Mouse (Mus musculus): ENCODE results near the gene Tmem151b.

Tmem151b gene

DNA sequence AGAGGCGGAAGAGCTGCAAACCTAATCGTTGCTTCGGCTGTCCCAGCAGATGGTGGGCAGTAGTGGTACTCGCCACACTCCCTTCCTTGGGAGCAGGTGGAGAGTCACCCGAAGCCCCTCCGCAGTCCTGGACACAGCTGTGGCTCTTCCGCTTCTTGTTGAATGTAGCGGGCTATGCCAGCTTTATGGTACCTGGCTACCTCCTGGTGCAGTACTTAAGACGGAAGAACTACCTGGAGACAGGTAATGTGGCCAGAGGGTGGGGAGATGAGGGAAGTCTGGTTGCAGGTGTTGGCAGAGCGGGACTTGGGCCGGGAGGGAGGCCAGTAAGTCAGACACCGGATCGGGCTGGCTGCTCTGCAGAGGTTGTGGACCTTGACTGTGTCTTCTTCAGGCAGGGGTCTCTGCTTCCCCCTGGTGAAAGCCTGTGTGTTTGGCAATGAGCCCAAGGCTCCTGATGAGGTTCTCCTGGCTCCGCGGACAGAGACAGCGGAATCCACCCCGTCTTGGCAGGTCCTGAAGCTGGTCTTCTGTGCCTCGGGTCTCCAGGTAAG lies 15.1 kb upstream of the Tmem151b start:
- DNase-seq (ENCODE audit: low spot score), result no peak

DNA sequence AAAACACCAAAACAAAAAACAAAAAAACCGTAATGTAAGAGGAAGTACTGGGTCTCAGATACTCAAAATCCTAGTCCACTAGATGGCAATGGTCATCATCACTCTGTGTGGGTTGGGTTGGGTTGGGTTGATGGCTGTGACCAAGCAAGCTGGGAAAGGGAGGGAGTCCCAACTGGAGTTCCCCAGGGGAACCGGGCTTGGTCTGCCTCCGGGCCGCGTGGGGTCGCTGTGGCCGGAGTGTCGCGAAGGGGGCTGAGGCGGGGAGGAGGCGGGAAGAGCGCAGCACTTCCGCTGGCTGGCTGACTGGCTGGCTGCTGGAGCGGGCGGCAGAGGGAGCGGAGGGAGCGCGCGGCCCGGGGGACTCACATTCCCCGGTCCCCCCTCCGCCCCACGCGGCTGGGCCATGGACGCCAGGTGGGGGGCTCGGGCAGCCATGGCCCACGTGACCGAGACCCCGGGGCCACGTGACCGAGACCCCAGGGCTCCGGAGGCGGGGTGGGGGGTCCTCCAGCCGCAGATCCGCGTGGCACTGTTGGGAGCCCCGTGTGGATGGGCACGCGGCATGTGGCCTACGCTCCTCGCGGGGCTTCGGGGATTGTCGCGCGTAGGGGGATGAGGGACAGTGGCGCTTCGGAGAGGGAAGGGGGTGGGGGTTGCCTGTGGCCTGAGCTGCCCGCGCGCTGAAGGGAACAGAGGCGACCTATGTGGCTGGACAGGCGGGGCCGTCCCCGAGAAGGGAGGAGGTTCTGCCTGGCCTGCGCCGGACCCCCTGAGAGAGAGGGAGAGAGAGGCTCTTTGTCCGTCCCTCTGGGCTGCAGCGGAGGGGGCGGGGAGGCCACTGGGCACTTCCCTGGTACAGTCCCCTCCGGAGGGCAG lies 14.4 kb upstream of the Tmem151b start, which contains the start of gene Slc35b2:
TSS of gene Slc35b2 (plus strand) at position 220 of the 876 bp plus-strand sequence.
- no peak for DNase-seq (ENCODE audit: low spot score)

DNA sequence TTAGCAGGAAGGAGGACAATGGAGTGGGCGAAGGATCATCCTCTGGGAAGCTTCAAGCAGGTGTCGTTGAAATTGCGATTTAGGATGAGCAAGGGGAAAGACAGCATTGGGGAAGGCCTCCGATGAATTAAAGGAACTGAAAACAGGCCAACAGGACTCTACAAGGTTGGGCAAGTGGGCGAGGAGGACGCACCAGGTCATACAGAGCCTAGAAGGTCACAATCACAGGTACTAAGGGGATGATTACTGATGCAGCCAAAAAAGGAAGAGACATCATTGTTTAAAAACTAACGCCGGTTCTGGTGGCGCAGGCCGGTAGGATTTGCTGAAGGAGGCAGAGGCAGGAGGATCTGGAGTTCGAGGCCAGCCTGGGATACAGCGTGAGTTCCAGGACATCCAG lies 13.7 kb upstream of the Tmem151b start:
- no peak for DNase-seq (ENCODE audit: low spot score)

DNA sequence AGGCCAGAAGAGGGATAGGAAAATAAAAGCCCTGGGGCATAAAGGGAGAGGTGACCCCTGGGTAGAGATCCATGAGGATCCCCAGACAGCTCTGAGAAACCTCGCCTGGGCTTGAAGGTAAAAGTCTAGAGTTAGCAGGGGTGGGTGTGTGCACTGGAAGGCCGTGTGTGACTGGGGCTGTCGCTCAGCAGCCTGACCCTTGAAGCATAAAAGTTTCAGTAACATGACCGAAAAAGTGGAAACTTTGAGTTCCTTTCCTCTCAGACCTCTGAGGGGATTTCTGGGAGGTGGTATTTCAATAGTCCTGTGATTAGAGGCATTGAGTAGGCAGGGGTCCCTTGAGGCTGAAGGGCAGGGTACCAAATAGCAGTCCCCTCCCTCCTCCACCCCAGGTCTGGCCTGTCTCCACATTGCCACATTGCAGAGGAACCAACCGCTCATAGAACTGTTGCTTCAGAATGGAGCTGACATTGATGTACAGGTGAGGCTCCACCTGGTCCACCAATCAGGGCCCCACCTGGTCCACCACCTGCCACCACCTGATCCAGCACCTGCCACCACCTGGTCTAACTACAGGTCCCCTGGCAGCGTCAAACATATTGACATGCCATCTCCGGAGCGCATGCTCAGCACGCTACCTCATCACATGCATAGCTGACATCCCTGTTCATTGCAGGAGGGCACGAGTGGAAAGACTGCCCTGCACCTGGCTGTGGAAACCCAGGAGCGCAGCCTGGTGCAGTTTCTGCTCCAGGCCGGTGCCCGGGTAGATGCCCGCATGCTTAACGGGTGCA lies 10.5 kb upstream of the Tmem151b start:
- DNase-seq (ENCODE audit: low spot score), result no peak

- no peak for DNase-seq (ENCODE audit: low spot score)
These were observed 8.8 kb upstream of the Tmem151b start for GRCm38 (mm10) chr17:45557998-45558862.

- DNase-seq (ENCODE audit: low spot score), result no peak
These were observed 7.9 kb upstream of the Tmem151b start for GRCm38 (mm10) chr17:45557246-45557824.

- no peak for DNase-seq (ENCODE audit: low spot score)
These were observed 7.2 kb upstream of the Tmem151b start for GRCm38 (mm10) chr17:45556514-45557245.

- DNase-seq (ENCODE audit: low spot score), result no peak
These were observed 6.6 kb upstream of the Tmem151b start for GRCm38 (mm10) chr17:45556107-45556489.

- peak; percentile 66 for DNase-seq (ENCODE audit: low spot score)
These were observed 6.1 kb upstream of the Tmem151b start, which contains the start of gene Nfkbie for GRCm38 (mm10) chr17:45555452-45556106. Gene Nfkbie, plus strand, starts transcription at chr17:45555703.

- DNase-seq (ENCODE audit: low spot score), result no peak
These were observed 4.9 kb upstream of the Tmem151b start for GRCm38 (mm10) chr17:45554420-45554819.

- no peak for DNase-seq (ENCODE audit: low spot score)
These were observed 3.6 kb upstream of the Tmem151b start for GRCm38 (mm10) chr17:45553065-45553464.

DNA sequence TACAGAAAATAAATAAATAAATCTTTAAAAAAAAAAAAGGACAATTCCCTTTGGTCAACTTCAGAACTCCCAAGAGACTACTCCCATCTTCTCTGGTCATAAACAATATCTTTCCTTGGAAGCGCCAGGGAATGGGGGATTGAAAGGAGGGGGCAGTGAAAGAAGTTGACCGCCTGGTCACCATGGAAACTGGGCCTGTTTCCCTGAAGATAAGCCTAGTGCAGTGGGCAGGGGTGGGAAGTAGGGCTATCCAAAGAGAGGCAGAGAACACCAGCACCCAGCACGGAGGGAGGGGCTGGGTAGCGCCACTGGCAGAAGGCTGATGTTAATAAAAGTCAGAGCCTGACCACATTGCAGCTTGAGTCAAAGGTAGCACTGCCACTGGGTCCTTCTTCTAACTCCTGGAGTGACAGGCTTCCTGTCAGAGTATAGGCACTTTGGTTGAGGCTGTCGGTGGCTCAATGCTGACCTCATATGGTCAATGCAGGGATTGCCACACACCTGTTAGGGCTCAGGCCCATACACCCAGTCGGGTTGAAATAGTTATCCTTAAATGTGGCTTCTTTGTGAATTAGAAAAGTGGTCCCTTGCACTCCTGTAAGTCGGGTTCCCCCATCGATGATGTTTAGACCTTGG lies 2.5 kb upstream of the Tmem151b start:
- DNase-seq (ENCODE audit: low spot score), result peak; percentile 81

DNA sequence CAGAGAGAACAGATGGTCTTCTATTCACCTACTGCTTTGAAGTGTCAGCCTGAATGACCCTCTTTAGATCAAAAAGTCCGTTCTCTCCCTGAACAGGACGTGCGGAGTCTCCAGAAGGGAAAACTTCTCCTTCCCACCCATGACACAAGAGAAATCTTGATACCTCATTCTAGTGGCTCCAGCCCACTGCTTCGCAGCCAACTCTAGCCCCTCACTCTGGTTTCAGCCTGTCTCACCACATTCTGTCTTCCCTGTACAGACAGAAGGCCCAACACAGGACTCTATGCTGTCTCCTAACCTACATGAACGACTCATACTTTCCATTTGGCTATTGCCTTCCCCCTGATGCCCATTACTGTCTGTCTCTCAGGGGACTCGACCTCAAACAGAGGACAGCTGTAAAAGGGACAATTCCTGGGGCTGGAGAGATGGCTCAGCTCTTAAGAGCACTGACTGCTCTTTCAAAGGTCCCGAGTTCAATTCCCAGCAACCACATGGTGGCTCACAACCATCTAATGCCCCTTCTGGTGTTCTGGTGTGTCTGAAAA lies 1.8 kb upstream of the Tmem151b start:
- no peak for DNase-seq (ENCODE audit: low spot score)

DNA sequence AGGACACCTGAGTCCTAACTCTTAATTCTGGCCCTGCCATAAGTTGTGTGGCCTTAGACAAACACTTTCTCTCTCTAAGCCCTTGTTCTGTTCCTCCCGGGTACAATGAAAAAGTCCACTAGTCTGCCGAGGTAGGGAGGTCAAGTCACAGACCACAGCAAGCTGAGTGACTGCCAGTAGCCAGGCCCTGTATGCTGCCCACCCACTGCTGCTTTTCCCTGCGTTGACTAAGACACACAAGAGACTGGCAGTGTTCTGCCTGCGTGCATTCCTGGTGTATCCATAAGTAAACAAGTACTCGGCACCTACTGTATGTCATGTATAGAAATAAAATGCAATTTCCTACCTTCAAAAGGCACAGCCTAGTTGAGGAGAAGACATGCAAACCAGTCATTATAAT lies 776 bp upstream of the Tmem151b start:
- no peak for DNase-seq (ENCODE audit: low spot score)

DNA sequence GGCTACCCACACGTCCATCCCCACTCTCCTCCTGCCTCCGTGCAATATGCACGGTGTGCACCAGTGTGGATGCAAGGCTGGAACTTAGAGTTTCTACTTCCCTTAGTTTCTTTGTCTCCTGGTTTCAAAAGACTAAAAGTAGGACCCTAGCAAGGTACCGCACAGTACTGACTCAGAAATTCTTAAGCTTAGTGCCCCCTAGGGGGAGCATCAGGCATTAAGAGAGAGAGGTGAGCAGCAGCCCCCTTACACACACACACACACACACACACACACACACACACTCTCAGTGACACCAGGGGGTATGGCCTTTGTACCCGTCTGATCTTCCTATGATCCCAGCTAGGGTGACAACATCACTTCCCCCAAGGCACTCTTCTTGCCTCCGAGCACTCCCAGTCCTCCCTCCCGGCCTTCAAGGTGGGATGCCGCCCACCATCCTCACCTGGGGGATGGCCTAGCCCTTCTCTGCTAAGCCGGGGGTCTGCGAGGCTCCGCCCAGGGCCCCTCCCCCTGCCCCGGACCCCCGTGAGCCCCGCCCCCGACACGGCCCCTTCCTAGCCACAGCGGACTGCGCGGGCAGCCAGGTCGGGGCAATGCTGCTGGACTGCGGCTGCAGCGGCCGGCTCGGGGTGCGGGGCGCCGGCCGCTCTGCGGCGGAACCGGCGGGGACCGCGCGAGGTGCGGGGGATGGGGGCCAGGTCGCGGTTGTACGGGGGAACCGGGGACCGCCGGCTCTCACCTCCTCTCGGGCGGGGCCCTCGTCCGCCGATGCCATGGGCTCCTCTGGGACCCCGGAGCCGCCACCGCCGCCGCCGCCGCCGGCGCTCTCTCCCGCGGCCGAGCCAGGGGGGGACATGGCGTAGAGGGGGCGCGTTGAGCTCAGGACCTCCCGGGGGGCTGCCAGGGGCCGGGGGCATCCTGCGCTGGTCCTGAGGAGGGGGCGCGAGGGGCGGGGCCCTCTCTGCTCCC lies 650 bp downstream of the Tmem151b start:
- DNase-seq (ENCODE audit: low spot score), result no peak

DNA sequence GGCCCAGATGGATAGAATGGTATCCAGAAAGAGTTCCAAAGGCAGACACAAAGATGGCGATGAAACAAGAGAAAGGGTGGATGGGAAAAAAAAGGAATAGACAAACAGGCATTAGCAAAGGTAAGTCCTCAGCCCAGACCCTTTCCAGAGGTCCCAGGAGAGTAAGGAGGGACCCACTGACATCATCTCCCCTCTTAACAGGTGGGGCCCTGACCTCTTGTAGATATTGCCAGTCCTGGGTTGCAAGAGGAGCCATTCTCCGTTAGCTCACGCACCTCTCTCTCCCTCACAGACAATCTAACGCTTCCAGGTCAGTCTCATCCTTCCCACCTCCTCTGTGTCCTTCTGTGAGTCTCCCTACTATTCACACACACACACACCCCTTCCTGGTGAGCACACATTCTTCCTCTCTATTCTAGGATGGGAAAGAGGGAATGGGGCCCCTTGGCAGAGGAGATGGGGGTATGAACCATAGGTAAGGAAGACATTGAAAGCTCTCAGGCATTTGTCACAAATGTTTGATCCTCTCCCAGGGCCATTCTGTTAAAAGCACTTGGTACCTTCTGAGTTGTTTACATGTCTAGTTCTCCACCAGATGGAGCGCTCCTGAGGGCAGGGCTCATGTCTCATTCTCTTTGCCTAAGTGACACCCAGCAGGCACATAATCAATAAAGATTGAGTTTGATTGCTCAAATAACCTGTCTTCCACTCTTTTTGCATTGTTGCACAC lies 1.9 kb downstream of the Tmem151b start:
- no peak for DNase-seq (ENCODE audit: low spot score)

DNA sequence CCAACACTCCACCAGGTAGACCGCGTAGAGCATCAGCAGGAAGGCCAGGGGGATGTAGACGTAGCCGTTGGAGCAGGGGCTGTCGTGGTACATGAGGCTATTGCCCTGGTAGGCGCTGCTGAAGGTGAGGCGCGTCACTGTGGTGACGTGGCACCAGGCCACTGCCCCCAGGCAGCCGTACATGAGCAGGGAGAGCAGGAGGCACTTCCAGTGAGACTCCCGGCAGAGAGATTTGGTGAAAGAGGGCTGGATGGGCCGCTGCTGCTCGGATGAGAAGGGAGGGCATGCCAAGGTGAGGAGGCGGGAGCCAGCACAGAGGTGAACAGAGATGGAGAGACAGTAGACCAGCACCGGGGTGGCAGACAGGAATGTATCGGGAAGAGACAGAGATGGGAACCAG lies 2.5 kb downstream of the Tmem151b start:
- no peak for DNase-seq (ENCODE audit: low spot score)

Data from layer of hippocampus, adult 9-10 months (tissue).